Mouse (Mus musculus) embryo, embryonic 9.5 days (tissue): ENCODE data around the gene Tctex1d4.

Source experiments
- DNase-seq: peaks from one replicate; pipeline ENCODE4 v3.0.0-alpha.2; 2017; ENCODE audit errors: extremely low spot score

The Tctex1d4 gene

DNA sequence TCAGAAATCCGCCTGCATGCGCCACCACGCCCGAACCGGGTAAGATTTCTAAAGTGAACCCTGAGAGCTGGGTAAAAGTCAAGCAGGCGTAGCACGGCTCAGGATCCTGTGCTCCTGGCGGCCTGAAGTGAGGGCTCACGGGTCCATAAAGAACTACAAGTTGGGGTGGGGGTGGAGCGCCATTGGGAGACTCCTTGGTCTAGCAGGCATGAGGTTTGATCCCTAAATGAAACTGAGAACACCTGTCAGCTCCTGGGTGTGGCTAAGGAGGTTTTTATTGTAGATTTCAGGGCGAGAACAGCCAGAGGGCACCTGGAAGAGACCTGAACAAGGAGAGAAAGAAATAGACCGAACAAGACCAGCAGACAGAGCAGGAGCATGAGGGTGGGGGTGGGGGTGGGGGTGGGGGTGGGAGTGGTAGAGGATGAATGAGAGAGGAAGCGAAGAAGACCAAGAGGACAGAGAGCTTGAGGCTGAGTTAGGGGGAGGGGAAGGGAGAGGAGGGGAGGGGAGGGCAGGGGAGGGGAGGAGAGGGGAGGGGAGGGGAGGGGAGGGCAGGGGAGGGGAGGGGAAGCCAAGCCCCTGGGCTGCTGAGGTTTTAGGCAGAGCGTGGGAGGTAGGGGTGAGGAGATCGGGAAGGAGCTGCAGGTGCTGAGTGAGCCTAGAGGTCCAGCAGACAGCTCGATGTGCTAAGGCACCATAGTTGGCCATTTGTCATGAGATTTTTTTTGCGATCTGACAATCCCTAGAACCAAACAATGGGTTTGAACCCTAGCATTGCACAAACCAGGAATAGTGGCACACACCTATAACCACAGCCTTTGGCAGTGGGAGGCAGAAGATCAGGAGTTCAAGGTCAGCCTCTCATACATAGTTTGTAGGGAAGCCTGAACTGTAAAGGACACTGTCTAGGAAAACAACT lies 12.0 kb downstream of the Tctex1d4 start:
- DNase-seq, result no peak

DNA sequence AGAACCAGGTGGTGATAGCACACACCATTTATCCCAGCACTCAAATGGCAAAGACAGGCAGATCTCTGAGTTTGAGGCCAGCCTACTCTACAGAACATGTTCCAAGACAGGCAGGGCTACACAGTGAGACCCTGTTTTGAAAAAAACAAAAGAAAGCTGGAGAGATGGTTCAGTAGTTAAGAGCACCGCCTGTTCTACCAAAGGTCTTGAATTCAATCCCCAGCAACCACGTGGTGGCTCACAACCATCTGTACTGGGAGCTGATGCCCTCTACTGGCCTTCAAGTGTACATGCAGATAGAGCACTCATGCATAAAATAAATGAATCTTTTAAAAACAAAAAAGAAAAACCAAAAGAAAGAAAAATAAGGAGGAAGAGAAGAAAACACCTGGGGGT lies 12.6 kb downstream of the Tctex1d4 start:
- DNase-seq, result no peak

DNA sequence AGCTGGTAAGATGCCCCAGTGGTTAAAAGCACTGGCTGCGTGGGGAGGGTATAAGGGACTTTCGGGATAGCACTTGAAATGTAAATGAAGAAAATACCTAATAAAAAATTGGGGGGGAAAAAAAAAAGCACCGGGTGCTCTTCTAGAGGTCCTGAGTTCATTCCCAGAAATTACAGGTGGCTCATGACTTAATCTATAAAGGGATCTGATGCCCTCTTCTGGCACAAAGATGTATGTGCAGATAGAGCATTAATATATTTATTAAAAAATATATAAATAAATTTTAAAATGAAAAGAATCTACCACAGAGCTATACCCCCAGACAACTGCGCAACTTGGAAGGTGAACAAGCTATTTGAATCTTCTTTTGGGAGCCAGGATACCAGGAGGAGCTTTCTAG lies 14.0 kb downstream of the Tctex1d4 start:
- no peak for DNase-seq

DNA sequence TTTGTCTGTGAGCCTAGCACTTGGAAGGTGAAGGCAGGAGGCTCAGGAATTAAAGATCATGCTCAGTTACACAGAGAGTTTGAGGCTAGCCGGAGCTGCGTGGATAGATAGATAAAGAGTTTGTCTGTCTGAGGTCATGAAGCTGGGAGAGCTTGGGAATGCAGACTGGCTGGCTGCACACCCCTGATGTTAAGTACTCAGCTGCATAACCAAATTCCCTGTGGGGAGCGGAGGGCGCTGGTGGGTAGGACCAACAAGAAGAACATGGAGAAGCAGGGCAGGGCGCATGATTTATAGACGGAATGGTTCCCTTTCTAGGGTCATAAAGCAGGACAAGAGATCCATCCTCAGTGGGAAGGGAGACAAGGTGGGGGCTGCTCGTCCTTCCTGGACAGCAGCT lies 16.4 kb downstream of the Tctex1d4 start:
- DNase-seq, result no peak

DNA sequence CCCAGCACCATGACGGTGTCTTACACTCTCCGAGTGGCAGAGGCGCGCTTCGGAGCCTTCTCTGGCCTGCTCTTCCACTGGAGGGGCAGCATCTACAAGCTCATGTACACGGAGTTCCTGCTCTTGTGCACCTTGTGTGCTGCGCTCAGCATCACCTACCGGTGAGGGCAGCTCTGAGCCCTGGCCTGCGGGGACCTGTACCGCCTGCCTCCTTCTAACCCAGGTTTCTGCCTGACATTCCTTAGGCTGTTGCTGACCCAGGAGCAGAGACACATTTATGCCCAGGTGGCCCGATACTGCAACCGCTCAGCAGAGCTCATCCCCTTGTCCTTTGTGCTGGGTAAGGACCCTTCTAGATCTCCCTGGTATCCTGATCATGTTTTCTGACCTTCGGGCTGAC lies 18.7 kb downstream of the Tctex1d4 start:
- DNase-seq, result no peak

DNA sequence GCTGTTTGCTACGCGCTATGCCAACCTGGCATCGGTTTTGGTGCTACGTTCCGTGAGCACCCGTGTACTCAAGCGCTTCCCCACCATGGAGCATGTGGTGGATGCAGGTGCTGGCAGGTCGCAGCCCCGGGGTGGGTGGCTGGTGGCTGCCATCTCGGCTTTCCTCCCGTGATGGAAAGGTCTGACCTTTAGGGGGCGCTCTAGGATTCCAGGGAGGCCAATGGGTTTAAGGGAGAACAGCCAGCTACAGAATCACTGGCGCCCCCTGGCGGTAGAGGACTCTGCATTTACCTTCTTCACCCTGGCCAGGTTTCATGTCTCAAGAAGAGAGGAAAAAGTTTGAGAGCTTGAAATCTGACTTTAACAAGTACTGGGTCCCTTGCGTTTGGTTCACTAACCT lies 19.6 kb downstream of the Tctex1d4 start:
- DNase-seq, result peak; percentile 84

DNA sequence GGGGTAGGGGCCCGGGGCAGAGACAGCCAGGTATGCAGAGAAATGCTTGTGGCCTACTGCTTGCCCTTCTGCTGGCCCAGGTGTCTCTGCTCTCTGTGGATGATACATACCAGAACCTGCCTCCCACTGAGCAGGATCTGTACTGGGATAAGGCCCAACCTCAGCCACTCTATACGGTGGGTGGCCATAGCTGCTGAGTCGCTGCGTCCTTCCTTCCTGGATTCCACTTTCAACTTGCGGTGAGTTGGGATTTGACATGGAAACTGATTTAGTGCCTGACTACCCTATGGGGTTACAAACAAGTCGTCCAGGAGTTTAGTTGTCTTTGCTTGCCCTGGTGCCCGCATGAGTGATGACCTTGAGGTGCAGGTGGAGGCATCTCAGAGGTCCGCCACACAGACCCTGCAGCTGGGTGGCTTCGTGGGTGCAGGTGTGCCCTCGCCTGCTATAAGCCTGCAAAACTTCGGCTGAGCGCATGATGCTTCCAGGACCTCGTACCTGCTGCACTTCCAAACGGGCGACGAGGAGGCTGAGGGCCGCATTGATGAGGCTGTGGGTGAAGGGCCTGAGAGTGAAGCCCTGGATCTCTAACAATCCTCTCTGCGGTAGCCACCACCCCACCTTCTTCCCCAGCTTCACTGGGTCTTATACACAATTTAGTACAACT lies 21.6 kb downstream of the Tctex1d4 start:
- no peak for DNase-seq

DNA sequence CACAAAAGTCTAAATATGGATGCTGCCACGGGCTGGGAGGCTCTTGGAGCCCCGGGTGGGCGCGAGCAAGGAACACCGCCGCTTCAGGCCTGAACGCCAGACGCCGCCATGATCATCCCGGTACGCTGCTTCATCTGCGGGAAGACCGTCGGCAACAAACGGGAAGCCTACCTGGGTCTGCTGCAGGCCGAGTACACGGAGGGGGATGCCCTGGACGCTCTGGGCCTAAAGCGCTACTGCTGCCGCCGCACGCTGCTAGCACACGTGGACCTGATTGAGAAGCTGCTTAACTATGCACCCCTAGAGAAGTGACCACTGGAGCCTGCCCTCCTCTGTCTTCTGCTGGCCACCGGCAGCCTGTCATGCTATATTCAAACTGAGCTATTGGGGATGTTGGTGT lies 22.2 kb downstream of the Tctex1d4 start:
- DNase-seq, result no peak

DNA sequence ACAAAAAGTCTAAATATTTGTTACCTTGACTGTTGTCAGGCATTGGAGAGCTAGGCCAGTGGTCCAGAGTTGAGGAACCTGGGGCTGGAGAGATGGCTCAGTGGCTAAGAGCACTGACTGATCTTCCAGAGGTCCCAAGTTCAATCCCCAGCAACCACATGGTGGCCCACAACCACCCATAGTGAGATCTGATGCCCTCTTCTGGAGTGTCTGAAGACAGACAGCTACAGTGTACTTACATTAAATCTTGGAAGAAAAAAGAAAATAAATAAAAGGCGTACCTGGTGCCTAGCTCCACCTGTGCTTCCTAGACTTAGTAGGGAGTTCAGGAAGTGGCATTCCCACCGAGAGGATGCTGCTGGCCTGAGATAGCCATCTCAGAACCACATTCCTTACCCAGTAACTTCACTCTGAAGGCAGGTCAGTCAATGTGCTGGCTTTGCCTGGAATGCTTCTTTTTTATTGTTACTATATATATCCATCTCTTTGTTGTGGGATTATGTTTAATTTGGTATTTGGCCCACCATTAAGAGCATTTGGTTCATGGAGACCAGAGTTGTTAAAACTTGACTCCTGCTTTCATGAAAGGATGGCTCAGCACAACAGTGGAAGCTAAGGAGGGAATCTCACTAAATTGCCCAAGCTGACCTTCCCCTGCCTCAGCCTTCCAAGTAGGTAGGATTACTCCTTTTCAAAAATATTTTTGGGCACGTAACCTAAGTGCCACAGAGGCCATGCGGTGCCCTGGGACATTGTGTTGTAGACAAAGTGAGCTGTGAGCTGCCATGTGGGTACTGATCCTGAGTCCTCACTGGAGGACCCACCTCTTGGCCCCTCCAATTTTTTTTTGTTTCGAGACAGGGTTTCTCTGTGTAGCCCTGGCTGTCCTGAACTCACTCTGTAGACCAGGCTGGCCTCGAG lies 23.0 kb downstream of the Tctex1d4 start:
- DNase-seq, result no peak

DNA sequence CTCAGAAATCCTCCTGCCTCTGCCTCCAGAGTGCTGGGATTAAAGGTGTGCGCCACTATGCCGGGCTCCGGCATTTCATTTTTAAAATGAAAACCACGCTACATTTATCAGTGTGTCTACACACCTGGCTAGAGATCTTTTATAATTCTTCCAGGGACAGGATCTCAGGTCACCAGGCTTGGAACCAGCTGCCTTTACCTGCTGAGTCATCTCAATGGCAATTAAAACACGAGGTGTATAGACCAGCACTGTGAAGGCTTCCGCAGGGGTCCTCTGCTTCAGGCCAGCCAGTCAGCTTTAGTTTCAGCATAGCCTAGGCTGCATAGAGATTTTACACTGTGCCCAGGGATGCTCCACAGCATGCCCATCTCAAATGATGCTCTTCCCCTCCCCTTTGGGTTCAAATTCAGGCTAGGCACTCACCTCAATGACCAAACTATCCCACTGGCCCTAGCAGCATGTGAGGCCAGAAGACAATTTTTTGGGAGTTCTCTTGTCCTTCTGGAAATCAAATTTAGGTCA lies 23.7 kb downstream of the Tctex1d4 start:
- no peak for DNase-seq

DNA sequence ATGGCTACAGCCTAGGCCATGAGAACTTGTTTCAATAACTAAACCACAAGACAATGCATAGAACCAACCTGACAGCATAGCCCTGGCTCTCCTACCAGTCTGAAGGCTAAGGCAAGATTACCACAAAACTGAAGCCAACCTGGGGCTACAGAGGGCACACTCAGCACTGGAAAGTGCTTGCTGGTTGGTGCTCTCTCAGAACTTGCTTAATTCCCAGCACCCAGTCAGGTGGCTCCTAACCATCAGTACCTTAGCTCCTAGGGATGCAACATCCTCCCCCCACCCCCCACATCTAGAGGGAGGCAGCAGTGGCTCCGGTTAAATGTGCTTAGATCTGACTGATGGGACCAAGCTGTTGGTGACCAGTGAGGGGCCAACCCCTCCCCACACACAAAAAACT lies 24.8 kb downstream of the Tctex1d4 start:
- DNase-seq, result no peak

DNA sequence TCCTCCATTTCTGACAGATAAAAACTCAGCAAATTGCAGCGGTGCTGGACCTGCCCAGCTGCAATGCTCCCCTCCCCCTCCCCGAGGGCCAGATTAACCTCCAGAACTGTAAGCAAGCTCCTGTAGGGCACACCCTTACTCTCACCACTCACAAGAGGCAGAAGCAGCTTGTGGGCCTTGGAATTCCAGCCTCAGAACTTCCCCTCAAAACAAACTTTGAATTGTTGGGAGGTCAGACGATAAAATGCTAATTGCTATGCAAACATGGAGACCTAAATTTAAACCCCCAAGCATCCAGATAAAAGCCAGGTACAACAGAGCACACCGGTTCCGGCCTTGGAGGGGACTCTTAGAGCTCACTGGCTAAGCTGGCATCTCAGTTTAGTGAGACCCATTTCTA lies 26.1 kb downstream of the Tctex1d4 start:
- DNase-seq, result no peak

DNA sequence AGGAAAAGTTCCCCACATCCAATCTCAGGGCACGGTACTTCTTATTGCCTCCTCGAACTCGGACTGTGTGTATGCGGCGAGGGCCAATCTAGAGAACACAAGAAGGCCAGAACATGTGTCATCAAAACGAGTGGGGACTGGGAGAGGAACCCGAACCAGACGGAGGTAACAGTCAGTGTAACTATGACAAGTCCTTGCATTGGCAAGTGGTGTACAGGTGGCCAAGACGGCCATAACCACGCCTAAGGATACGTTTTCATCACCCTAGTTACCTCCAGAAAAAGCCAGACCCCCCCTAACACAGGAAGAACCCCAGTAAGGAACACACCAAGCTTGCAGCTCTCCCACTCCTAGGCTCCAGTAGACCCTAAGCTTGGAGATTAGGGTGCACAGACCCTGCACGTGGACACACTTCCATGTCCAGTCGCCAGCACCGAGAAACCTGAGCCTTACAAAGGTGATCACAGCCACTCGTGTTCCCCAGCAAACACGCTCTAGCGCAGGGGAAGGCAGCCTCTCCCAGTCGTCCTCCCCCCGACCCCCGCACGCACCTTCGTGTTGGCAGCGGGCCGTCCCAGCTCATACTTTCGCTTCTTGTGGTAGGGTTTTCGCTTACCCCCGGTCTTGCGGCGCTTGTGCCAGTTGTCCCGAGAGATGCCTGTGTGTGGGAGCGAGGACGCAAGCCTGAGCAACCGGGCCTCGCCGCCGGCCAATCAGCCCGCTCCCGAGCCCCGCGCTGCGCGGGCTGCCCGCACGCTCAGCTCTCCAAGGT lies 28.6 kb downstream of the Tctex1d4 start:
- DNase-seq, result no peak

DNA sequence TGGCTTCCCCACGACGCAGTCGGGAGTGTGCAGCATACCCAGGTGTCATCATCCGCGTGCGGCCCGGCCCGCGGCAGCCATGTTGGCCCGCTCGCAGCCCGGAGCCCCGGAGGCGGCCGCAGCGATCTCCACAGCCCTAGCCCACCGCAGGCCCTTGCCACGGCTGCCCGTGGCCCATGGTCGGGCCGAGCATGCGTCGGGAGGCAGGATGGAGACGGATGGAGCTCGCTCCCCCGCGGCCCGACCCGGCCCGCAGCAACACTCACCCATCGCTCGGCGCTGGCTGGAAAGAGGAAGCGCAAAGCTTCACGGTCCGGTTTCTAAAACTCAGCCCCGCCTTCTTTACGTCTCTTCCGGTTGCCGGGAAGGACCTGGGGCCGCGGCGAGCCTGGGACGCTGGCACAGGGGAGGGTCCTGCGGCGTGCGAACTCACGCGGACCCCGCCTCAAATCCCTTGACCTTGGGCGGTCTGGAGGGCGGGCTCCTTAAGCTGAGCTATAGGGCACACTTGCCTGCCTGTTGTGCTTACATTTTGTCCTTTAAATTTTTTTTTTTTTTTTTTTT lies 29.3 kb downstream of the Tctex1d4 start, which contains the start of gene Rps8:
Gene Rps8, minus strand, starts transcription at position 452 of the 564 bp plus-strand sequence.
- peak; percentile 92 for DNase-seq

DNA sequence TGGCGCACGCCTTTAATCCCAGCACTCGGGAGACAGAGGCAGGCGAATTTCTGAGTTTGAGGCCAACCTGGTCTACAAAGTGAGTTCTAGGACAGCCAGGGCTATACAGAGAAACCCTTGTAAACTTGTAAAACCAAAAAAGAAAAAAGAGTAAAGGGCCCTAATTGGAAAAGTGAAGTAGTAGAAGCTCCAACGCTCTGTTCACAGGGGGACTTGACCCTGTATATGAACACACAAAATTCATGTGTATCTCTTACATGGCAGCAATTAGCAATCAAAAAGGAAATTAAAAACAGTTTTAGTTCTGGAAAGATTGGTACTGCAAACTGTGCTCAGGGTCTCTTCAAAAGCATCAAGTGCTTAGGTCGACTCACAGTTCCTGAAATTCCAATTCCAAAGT lies 29.8 kb downstream of the Tctex1d4 start:
- no peak for DNase-seq

DNA sequence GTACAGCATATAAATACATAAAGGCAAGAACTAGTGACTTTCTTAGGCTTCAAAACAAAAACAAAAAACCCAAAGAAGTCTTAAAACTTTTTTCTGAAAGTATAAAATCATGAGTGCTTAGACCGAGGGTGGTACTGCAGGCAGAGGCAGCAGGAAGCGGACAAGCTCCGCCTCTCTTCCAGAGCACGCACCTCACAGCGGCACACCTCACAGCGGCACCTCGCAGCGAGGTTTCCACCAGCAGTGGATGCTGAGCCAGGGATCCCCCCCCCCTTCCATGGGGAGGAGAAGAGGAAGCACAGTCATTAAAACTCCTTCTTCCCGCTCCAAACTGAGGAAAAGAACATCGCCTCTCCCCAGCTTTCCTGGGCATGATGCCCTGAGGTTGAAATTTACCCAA lies 33.1 kb downstream of the Tctex1d4 start:
- no peak for DNase-seq

DNA sequence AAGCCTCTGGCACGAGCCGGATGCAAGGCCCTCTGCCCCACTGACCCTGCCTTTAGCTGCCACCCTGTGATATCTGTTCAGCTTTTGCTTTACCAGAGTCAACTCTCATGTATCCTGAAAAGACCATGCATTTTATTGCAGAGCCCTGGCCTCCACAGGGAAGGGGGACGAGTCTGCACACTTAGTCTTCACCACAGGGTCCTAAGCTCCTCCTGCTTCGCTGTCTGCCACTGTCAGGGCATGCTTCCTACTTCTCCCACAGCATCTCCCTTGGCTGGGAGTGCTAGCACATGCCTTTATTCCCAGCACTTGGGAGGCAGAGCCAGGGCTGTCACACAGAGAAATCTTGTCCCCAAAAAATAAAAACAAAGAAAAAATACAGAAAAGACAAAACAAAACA lies 34.6 kb downstream of the Tctex1d4 start:
- no peak for DNase-seq

DNA sequence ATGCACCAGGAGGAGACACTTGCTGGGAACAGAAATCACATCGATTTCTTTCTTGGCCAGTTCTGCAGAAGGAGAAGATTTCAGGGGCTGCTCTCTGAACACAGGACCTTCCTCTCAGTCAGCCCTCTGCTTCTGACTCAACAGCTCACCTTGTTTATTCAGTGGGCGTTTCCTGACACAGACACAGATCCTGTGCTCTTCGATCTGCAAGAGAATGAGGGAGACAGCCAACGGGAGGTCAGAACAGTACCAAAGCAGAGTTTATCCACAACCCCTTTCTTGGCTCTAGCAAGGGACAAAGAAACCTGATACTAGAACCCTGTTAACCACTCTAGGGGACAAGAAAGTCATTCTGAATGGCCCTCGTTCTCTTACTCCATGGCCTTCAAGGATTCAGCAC lies 43.3 kb downstream of the Tctex1d4 start:
- DNase-seq, result no peak
